Comparison of ENCODE assay signal across 16 mouse cellular contexts in the genomic region with DNA sequence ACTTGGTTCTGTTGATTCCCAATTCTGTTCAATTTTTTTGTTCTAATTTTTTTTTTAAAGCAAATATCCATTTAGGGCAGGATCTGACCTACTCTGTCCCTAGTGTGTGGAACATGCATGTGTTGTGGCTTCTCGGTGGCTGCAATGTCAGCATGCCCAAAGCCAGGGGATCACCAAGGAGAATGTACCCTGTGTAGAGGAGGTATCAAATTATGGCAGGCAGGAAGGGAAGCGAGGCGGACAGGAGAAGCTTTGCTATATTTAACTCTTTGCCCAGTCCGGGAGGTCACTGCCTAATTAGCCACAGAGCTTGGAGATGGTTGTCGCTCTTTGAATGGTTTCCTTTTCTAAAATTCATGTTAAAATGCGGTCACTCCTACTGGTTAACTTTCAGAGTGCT.
"Had no signal": no experiment of that assay in that cellular context is flagged by ENCODE, and none has a peak within 500 bp of the region (broad histone marks: within the 10 kb centered on the region; RNA-seq: fewer than 3 reads in every experiment).

No protein-coding gene starts in this region.

- H3K9ac ChIP-seq: limb, embryonic 13.5 days; liver, embryonic 13.5 days had no signal

- ATAC-seq: intestine, postnatal 0 days had no signal

- H3K36me3 ChIP-seq: limb, embryonic 13.5 days; liver, embryonic 13.5 days had no signal

- H3K9me3 ChIP-seq: limb, embryonic 13.5 days; liver, embryonic 13.5 days had no signal

- H3K4me3 ChIP-seq: limb, embryonic 13.5 days; liver, embryonic 13.5 days had no signal

- H3K4me2 ChIP-seq: limb, embryonic 13.5 days; liver, embryonic 13.5 days; midbrain, embryonic 11.5 days had no signal

- H3K27me3 ChIP-seq: limb, embryonic 13.5 days; liver, embryonic 13.5 days had no signal

- DNase-seq: kidney, adult 2 months; kidney, postnatal 36 days; left cerebral cortex, postnatal 4 days; liver, embryonic 13.5 days; lung, adult 2 months; lung, postnatal 14 days; lung, postnatal 4 days; midbrain, embryonic 14.5 days; thymus, adult 2 months; thymus, postnatal 14 days; thymus, postnatal 4 days had no signal

- H3K27ac ChIP-seq: kidney, postnatal 0 days; limb, embryonic 13.5 days; liver, embryonic 13.5 days; stomach, postnatal 0 days had no signal

- H3K4me1 ChIP-seq: liver, embryonic 13.5 days had no signal
